Mouse (Mus musculus) large intestine, adult 2 months (tissue): Measurements from ENCODE around the gene Ugt1a9. TPM values are rescaled to one million over a fixed set of nuclear protein-coding genes. Genes with fewer than 3 reads are reported as not detected.

Experiments
- DNase-seq: peaks from one replicate; pipeline ENCODE4 v3.0.0-alpha.2; 2012; ENCODE audit warnings: low read depth, low spot score
- WGBS: fragments of 180-500 bp; shearing (Covaris S2); methylation state at CpG from one replicate; pipeline ENCODE4 v1.1.7; 2018; 5-methylcytosine and 5-hydroxymethylcytosine counted together
- polyA plus RNA-seq: library from polyadenylated mRNA; depleted of rRNA; stranded (reverse); fragments of >200 nt; gene quantifications from 2 replicates; pipeline ENCODE4 v1.2.3, GENCODE M21; 2012; rRNA removed

The Ugt1a9 gene
- polyA plus RNA-seq, 1 experiment, result 0.17 TPM

- WGBS, result 87% methylated on average over 13 of the region's 13 CpGs
- DNase-seq, result no peak
These were observed 195.5 kb downstream of the Ugt1a9 start for GRCm38 (mm10) chr1:88266123-88266522.

DNA sequence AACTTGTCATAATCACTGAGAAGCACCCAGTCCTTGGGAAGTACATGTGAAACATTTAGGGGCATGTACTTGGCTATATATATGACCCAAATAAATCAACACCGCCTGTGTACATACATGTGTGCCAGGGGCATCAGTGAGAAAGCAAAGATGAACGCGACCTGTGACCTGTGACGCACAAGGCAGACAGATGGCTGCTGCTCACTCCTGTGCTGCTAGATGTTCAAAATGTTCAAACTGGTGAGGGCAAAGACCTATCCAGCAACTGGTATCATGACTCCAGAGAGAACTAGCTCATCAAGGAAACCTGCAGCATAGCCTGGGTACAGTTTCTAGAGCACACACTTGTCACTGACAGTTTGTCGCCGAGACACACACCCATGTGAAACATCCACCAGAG is 196.9 kb downstream of the Ugt1a9 start:
- no peak for DNase-seq
- WGBS, result 91% methylated on average over 6 of the region's 6 CpGs

DNA sequence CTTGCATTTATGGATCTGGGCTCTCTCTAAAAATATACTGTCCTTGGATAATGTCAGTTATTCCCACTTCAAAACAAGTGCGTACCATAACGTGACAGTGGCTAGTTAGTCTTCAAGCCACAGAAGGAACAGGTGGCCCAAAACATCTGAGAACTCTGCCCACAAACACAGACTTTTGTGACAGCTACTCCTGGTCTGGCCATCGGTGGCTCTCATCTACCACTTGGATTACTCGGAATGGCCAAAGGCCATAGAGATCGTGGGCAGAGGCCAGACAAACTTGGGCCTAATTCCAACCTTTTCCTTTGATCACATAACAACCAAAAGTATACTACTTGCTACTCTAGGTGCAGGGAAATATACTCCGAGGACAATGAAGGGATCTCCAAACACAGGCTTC is 197.5 kb downstream of the Ugt1a9 start:
- WGBS, result 83% methylated on average over 6 of the region's 6 CpGs
- no peak for DNase-seq

Other genes with a start within 250 kb of the Ugt1a9 start
- 55.4 and 69.7 TPM in 2 replicates for gene Dgkd, start 217.5 kb upstream of the Ugt1a9 start, polyA plus RNA-seq
- gene Usp40, start 62.2 kb upstream of the Ugt1a9 start, polyA plus RNA-seq, result 6.0 and 10.4 TPM in 2 replicates
- 0.24 and 0.67 TPM in 2 replicates for gene Ugt1a10, start 15.4 kb upstream of the Ugt1a9 start, polyA plus RNA-seq
- gene Ugt1a8, start 17.0 kb downstream of the Ugt1a9 start, polyA plus RNA-seq, result not detected in 2 replicates
- gene Ugt1a7c, start 24.3 kb downstream of the Ugt1a9 start, polyA plus RNA-seq, result 12.4 and 34.3 TPM in 2 replicates
- 2.2 and 3.1 TPM in 2 replicates for gene Ugt1a6b, start 32.5 kb downstream of the Ugt1a9 start, polyA plus RNA-seq
- 3.0 and 4.2 TPM in 2 replicates for gene Ugt1a6a, start 64.0 kb downstream of the Ugt1a9 start, polyA plus RNA-seq
- 0.59 TPM in 1 of 2 replicates, not detected in the other for gene Ugt1a5, start 95.2 kb downstream of the Ugt1a9 start, polyA plus RNA-seq
- 0.27 and 0.43 TPM in 2 replicates for gene Ugt1a2, start 129.8 kb downstream of the Ugt1a9 start, polyA plus RNA-seq
- 2.9 and 4.5 TPM in 2 replicates for gene Dnajb3, start 135.0 kb downstream of the Ugt1a9 start, polyA plus RNA-seq
- 64.4 and 146 TPM in 2 replicates for gene Ugt1a1, start 141.2 kb downstream of the Ugt1a9 start, polyA plus RNA-seq
- 0.14 and 0.33 TPM in 2 replicates for gene Mroh2a, start 156.2 kb downstream of the Ugt1a9 start, polyA plus RNA-seq
- gene Hjurp, start 206.8 kb downstream of the Ugt1a9 start, polyA plus RNA-seq, result 36.1 and 87.6 TPM in 2 replicates
- not detected in 2 replicates for gene Trpm8, start 206.9 kb downstream of the Ugt1a9 start, polyA plus RNA-seq